Mouse (Mus musculus): Measurements from ENCODE around the gene Clk1.

GRCm38 (mm10) chr1:58458867-58459266, 35.0 kb upstream of the Clk1 start:
- no peak for TF ChIP-seq POLR2A (IDR thresholded peaks at IDR 0.05; ENCODE audit: low read depth, low read length)
- TF ChIP-seq CTCF (conservative IDR thresholded peaks at IDR 0.05; ENCODE audit: insufficient read depth, insufficient read length, low read depth, low read length), result no peak

All from kidney, adult 2 months (tissue).